8 mouse cellular contexts compared by ENCODE assay signal in the genomic region with DNA sequence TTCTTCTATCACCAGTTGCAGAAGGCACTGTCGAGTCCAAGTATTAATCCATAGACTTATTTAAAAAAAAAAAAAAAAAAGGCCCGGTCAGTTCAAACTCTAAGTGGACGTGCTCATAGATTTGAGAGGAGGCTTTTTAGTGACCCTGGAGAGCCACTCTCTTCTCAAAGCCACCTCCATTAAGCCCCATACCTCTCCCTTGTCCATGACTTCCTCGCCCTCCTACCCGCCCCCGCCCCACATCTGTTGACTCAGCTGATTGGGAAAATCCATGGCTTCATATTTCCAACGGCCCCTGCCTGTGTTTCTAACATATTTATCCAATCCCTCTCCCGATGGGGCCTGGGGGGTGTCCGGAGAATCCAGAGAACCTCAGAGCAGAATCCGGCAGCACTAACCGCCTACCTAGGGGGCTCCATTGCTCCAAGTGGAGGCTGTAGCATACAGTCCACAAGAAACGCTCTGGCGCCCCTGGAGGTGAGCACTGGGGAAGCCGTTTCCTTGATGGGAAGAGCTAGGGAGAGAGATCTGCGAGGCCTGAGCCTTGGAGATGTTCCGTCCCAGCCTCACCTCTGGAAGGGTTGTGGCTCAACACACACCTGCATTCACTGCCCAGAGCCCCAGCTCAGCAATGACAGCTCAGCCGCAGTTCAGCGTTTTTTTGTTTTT.
A peak's percentile ranks its signal among the peaks of the same experiment; 100 is the strongest.
DNase-seq lines count a peak whose midpoint lies in the region; ATAC-seq and TF ChIP-seq lines count a peak whose summit lies in the region.

No protein-coding gene starts in this region.

- H3K27ac ChIP-seq in CH12.LX (ENCODE audit: insufficient read depth, low read depth) = no peak overlapping the region
- H3K27ac ChIP-seq in embryonic facial prominence, embryonic 14.5 days (replicated peaks; ENCODE audit: low read depth, low read length) = no peak overlapping the region
- no peak overlapping the region for H3K27ac ChIP-seq in heart, embryonic 12.5 days (ENCODE audit: poor library complexity, severe bottlenecking)

- in situ Hi-C loops in CH12.LX (cut with MboI; ENCODE audit: low pct_ligation_motif_present, low pct_unique_long_range_greater_than_20kb, low sequenced_read_pairs) = no loop called here

- no peaks in the 10 kb centered on the region for H3K36me3 ChIP-seq in CH12.LX (replicated peaks in 1 of 2; ENCODE audit: control insufficient read depth in 1 of 2, insufficient read depth in 1 of 2, low read length in 1 of 2)
- no peaks in the 10 kb centered on the region for H3K36me3 ChIP-seq in embryonic facial prominence, embryonic 14.5 days (ENCODE audit: control insufficient read depth, insufficient read depth, low read length)
- H3K36me3 ChIP-seq in heart, embryonic 12.5 days = no peaks in the 10 kb centered on the region

- no peak for TF ChIP-seq EP300 in CH12.LX (IDR thresholded peaks at IDR 0.05; ENCODE audit: low read length)

- H3K4me1 ChIP-seq in CH12.LX (ENCODE audit: control insufficient read depth in 1 of 2, insufficient read depth in 2 of 2) = no peaks in the 10 kb centered on the region
- H3K4me1 ChIP-seq in embryonic facial prominence, embryonic 14.5 days (ENCODE audit: control insufficient read depth, insufficient read depth, low read length) = peaks cover 5% of the 10 kb centered on the region; the same call in 1 of the 2 replicates
- H3K4me1 ChIP-seq in heart, embryonic 12.5 days (replicated peaks) = peaks cover 7% of the 10 kb centered on the region; the same call in 1 of the 2 replicates

- no peak for TF ChIP-seq POLR2A in CH12.LX (IDR thresholded peaks at IDR 0.05; ENCODE audit: low read depth, low read length)

- peak in 1 of 2 experiments; percentile 84; a peak in 2 of 4 replicates for TF ChIP-seq CTCF in CH12.LX (conservative IDR thresholded peaks at IDR 0.05 in 1 of 2, IDR thresholded peaks at IDR 0.05 in 1 of 2; ENCODE audit: low read depth in 2 of 2, low read length in 2 of 2)

- DNase-seq in CH12.LX (ENCODE audit: extremely low read depth) = peak; percentile 31
- DNase-seq in adrenal gland, postnatal 25 days = peak; percentile 76
- DNase-seq in embryonic facial prominence, embryonic 14.5 days (ENCODE audit: low spot score) = peak; percentile 88
- peak; percentile 63 for DNase-seq in kidney, adult 9 months
- peak; percentile 50 to 64 for DNase-seq in lung, adult 18-20 months
- peak; percentile 55 to 75 for DNase-seq in thymus, postnatal 10 days (ENCODE audit: low spot score in 2 of 2)

- ATAC-seq in embryonic facial prominence, embryonic 14.5 days (ENCODE audit: low read depth) = peak; percentile 87
- peak; percentile 45; the same call in 1 of the 2 replicates for ATAC-seq in heart, embryonic 12.5 days (ENCODE audit: insufficient number of reproducible peaks, low FRiP score)
- peak; percentile 36; the same call in 1 of the 2 replicates for ATAC-seq in neutrophil, adult 5-6 weeks (ENCODE audit: extremely low read depth, insufficient number of reproducible peaks, low FRiP score, poor library complexity, severe bottlenecking)

- peak; percentile 46 for TF ChIP-seq RAD21 in CH12.LX (IDR thresholded peaks at IDR 0.05; ENCODE audit: low read depth, low read length)

- H3K9ac ChIP-seq in CH12.LX (ENCODE audit: insufficient read depth, low read depth) = no peak overlapping the region
- no peak overlapping the region for H3K9ac ChIP-seq in embryonic facial prominence, embryonic 14.5 days (ENCODE audit: low read depth, low read length)
- no peak overlapping the region for H3K9ac ChIP-seq in heart, embryonic 12.5 days

- no peak overlapping the region for H3K4me2 ChIP-seq in CH12.LX (ENCODE audit: insufficient read depth, low read depth, poor library complexity, severe bottlenecking)
- peak overlapping the region; percentile 24 for H3K4me2 ChIP-seq in embryonic facial prominence, embryonic 14.5 days (ENCODE audit: low read depth, low read length)
- H3K4me2 ChIP-seq in heart, embryonic 12.5 days = peak overlapping the region; percentile 49

- no peaks in the 10 kb centered on the region for H3K79me2 ChIP-seq in CH12.LX (replicated peaks; ENCODE audit: control insufficient read depth, extremely low read depth, insufficient read depth, poor library complexity, severe bottlenecking)

- dilution Hi-C loops in CH12.LX (cut with MboI; ENCODE audit: extremely low pct_ligation_motif_present, extremely low pct_unique_long_range_greater_than_20kb, low sequenced_read_pairs) = no loop called here

- no peaks in the 10 kb centered on the region for H3K9me3 ChIP-seq in CH12.LX (replicated peaks; ENCODE audit: low read length)
- H3K9me3 ChIP-seq in embryonic facial prominence, embryonic 14.5 days (ENCODE audit: control insufficient read depth, low read length) = no peaks in the 10 kb centered on the region
- no peaks in the 10 kb centered on the region for H3K9me3 ChIP-seq in heart, embryonic 12.5 days (replicated peaks)

- H3K4me3 ChIP-seq in CH12.LX (replicated peaks in 1 of 3; ENCODE audit: low read depth in 2 of 3, low read length in 2 of 3, poor library complexity in 1 of 3) = no peak overlapping the region
- H3K4me3 ChIP-seq in embryonic facial prominence, embryonic 14.5 days (ENCODE audit: low read depth, low read length) = no peak overlapping the region
- H3K4me3 ChIP-seq in heart, embryonic 12.5 days = no peak overlapping the region

- 37% methylated on average over 14 of the region's 18 CpGs for WGBS in embryonic facial prominence, embryonic 14.5 days
- 20% methylated on average over 18 of the region's 18 CpGs for WGBS in heart, embryonic 12.5 days

- no peaks in the 10 kb centered on the region for H3K27me3 ChIP-seq in CH12.LX (replicated peaks)
- H3K27me3 ChIP-seq in embryonic facial prominence, embryonic 14.5 days (replicated peaks; ENCODE audit: control insufficient read depth, insufficient read depth, low read length) = no peaks in the 10 kb centered on the region
- H3K27me3 ChIP-seq in heart, embryonic 12.5 days (replicated peaks) = peaks cover 11% of the 10 kb centered on the region; the same call in 1 of the 2 replicates

TF ChIP-seq in CH12.LX, 34 proteins besides CTCF, POLR2A, EP300 and RAD21:
- TF ChIP-seq ELF1 (IDR thresholded peaks at IDR 0.05; ENCODE audit: low read depth, low read length) = 0 out of 2 replicates have a peak, but pooled peaks have one; percentile 17
- no peak for TF ChIP-seq MEF2A (IDR thresholded peaks at IDR 0.05; ENCODE audit: borderline replicate concordance, low read depth, low read length)
- peak; percentile 17; the same call in 1 of the 2 replicates for TF ChIP-seq SMC3 (IDR thresholded peaks at IDR 0.05; ENCODE audit: low read depth, low read length)
- no peak for TF ChIP-seq HCFC1 (IDR thresholded peaks at IDR 0.05; ENCODE audit: low read depth, low read length)
- TF ChIP-seq UBTF (IDR thresholded peaks at IDR 0.05; ENCODE audit: low read depth, low read length) = no peak
- TF ChIP-seq ETS1 (conservative IDR thresholded peaks at IDR 0.05; ENCODE audit: low read depth, low read length) = no peak
- no peak for TF ChIP-seq RCOR1 (conservative IDR thresholded peaks at IDR 0.05; ENCODE audit: low read depth, low read length)
- no peak for TF ChIP-seq JUN (IDR thresholded peaks at IDR 0.05; ENCODE audit: insufficient read depth, low read depth, low read length)

Comparison
In these comparisons a context has a peak if more than half of its experiments do, and no peak if none do; other contexts are left out.
1. DNase-seq: peak in every context shown above with its lines; median percentile 88 in embryonic facial prominence, embryonic 14.5 days; 76 in adrenal gland, postnatal 25 days; 65 in thymus, postnatal 10 days; 63 in kidney, adult 9 months; 57 in lung, adult 18-20 months; 31 in CH12.LX.
2. ATAC-seq: peak in every context shown above with its lines; median percentile 87 in embryonic facial prominence, embryonic 14.5 days; 45 in heart, embryonic 12.5 days; 36 in neutrophil, adult 5-6 weeks.